Mouse (Mus musculus): Measurements from ENCODE around the gene Gm815. TPM values are rescaled to one million over a fixed set of nuclear protein-coding genes. Genes with fewer than 3 reads are reported as not detected.

Gene Gm815
- polyA plus RNA-seq, 1 experiment: not detected

GRCm38 (mm10) chr19:26854661-26855060 lies 31.0 kb upstream of the Gm815 start:
- Histone ChIP-seq H3K4me3 (replicated peaks) (no peak overlapping the region), H3K9me3 (no peaks in the 10 kb centered on the region), H3K36me3 (replicated peaks; ENCODE audit: low read length) (no peaks in the 10 kb centered on the region), H3K4me1 (0 out of 2 replicates have a peak, but pooled peaks cover 14% of the 10 kb centered on the region), H3K27me3 (replicated peaks) (no peaks in the 10 kb centered on the region)
- no peak for TF ChIP-seq FLI1 (IDR thresholded peaks at IDR 0.05; ENCODE audit: low read length)

GRCm38 (mm10) chr19:26855152-26855551 lies 30.5 kb upstream of the Gm815 start:
- 0 out of 2 replicates have a peak, but pooled peaks cover 14% of the 10 kb centered on the region for H3K4me1 ChIP-seq
- H3K27me3 ChIP-seq (replicated peaks): no peaks in the 10 kb centered on the region
- H3K36me3 ChIP-seq (replicated peaks; ENCODE audit: low read length): no peaks in the 10 kb centered on the region
- TF ChIP-seq GATA1 (IDR thresholded peaks at IDR 0.05; ENCODE audit: borderline replicate concordance, low read length) (no peak), FLI1 (IDR thresholded peaks at IDR 0.05; ENCODE audit: low read length) (no peak)
- no peak overlapping the region for H3K4me3 ChIP-seq (replicated peaks)
- H3K9me3 ChIP-seq: no peaks in the 10 kb centered on the region

GRCm38 (mm10) chr19:26858427-26859194 lies 27.1 kb upstream of the Gm815 start:
- TF ChIP-seq FLI1 (IDR thresholded peaks at IDR 0.05; ENCODE audit: low read length): no peak
- no peak for TF ChIP-seq GATA1 (IDR thresholded peaks at IDR 0.05; ENCODE audit: borderline replicate concordance, low read length)
- Histone ChIP-seq H3K27me3 (replicated peaks) (peaks cover 1% of the 10 kb centered on the region), H3K4me1 (peaks cover 10% of the 10 kb centered on the region; the same call in 1 of the 2 replicates), H3K36me3 (replicated peaks; ENCODE audit: low read length) (no peaks in the 10 kb centered on the region), H3K9me3 (no peaks in the 10 kb centered on the region), H3K4me3 (replicated peaks) (no peak overlapping the region)

GRCm38 (mm10) chr19:26859195-26859570 lies 26.5 kb upstream of the Gm815 start:
- Histone ChIP-seq H3K4me3 (replicated peaks) (no peak overlapping the region), H3K9me3 (no peaks in the 10 kb centered on the region), H3K4me1 (peaks cover 9% of the 10 kb centered on the region; the same call in 1 of the 2 replicates), H3K36me3 (replicated peaks; ENCODE audit: low read length) (no peaks in the 10 kb centered on the region), H3K27me3 (replicated peaks) (peaks cover 3% of the 10 kb centered on the region)
- no peak for TF ChIP-seq FLI1 (IDR thresholded peaks at IDR 0.05; ENCODE audit: low read length)
- no peak for TF ChIP-seq GATA1 (IDR thresholded peaks at IDR 0.05; ENCODE audit: borderline replicate concordance, low read length)

- Histone ChIP-seq H3K27me3 (replicated peaks) (peaks cover 5% of the 10 kb centered on the region), H3K4me3 (replicated peaks) (peak overlapping the region; percentile 23), H3K9me3 (no peaks in the 10 kb centered on the region), H3K4me1 (peaks cover 4% of the 10 kb centered on the region; the same call in 1 of the 2 replicates), H3K36me3 (replicated peaks; ENCODE audit: low read length) (no peaks in the 10 kb centered on the region)
- TF ChIP-seq FLI1 (IDR thresholded peaks at IDR 0.05; ENCODE audit: low read length) (no peak), GATA1 (IDR thresholded peaks at IDR 0.05; ENCODE audit: borderline replicate concordance, low read length) (no peak)
Measured at GRCm38 (mm10) chr19:26863662-26864061, 22.0 kb upstream of the Gm815 start.

GRCm38 (mm10) chr19:26864975-26865690 lies 20.5 kb upstream of the Gm815 start:
- Histone ChIP-seq H3K4me3 (replicated peaks) (no peak overlapping the region), H3K36me3 (replicated peaks; ENCODE audit: low read length) (no peaks in the 10 kb centered on the region), H3K27me3 (replicated peaks) (peaks cover 5% of the 10 kb centered on the region), H3K4me1 (peaks cover 9% of the 10 kb centered on the region; the same call in 1 of the 2 replicates), H3K9me3 (no peaks in the 10 kb centered on the region)
- no peak for TF ChIP-seq FLI1 (IDR thresholded peaks at IDR 0.05; ENCODE audit: low read length)
- no peak for TF ChIP-seq GATA1 (IDR thresholded peaks at IDR 0.05; ENCODE audit: borderline replicate concordance, low read length)

- Histone ChIP-seq H3K4me1 (peaks cover 9% of the 10 kb centered on the region; the same call in 1 of the 2 replicates), H3K9me3 (no peaks in the 10 kb centered on the region), H3K36me3 (replicated peaks; ENCODE audit: low read length) (no peaks in the 10 kb centered on the region), H3K4me3 (replicated peaks) (no peak overlapping the region), H3K27me3 (replicated peaks) (peaks cover 5% of the 10 kb centered on the region)
- TF ChIP-seq GATA1 (IDR thresholded peaks at IDR 0.05; ENCODE audit: borderline replicate concordance, low read length) (no peak), FLI1 (IDR thresholded peaks at IDR 0.05; ENCODE audit: low read length) (no peak)
Measured at GRCm38 (mm10) chr19:26865736-26866135, 19.9 kb upstream of the Gm815 start.

GRCm38 (mm10) chr19:26869591-26869990 lies 16.1 kb upstream of the Gm815 start:
- Histone ChIP-seq H3K9me3 (no peaks in the 10 kb centered on the region), H3K36me3 (replicated peaks; ENCODE audit: low read length) (no peaks in the 10 kb centered on the region), H3K4me1 (peaks cover 18% of the 10 kb centered on the region), H3K4me3 (replicated peaks) (no peak overlapping the region), H3K27me3 (replicated peaks) (peaks cover 4% of the 10 kb centered on the region)
- TF ChIP-seq GATA1 (IDR thresholded peaks at IDR 0.05; ENCODE audit: borderline replicate concordance, low read length): no peak
- TF ChIP-seq FLI1 (IDR thresholded peaks at IDR 0.05; ENCODE audit: low read length): no peak

GRCm38 (mm10) chr19:26870280-26870679 lies 15.4 kb upstream of the Gm815 start:
- Histone ChIP-seq H3K4me3 (replicated peaks) (no peak overlapping the region), H3K27me3 (replicated peaks) (peaks cover 5% of the 10 kb centered on the region), H3K4me1 (peaks cover 18% of the 10 kb centered on the region), H3K36me3 (replicated peaks; ENCODE audit: low read length) (no peaks in the 10 kb centered on the region), H3K9me3 (no peaks in the 10 kb centered on the region)
- no peak for TF ChIP-seq FLI1 (IDR thresholded peaks at IDR 0.05; ENCODE audit: low read length)
- no peak for TF ChIP-seq GATA1 (IDR thresholded peaks at IDR 0.05; ENCODE audit: borderline replicate concordance, low read length)

GRCm38 (mm10) chr19:26871096-26871495 lies 14.6 kb upstream of the Gm815 start:
- H3K36me3 ChIP-seq (replicated peaks; ENCODE audit: low read length): no peaks in the 10 kb centered on the region
- H3K9me3 ChIP-seq: no peaks in the 10 kb centered on the region
- peaks cover 18% of the 10 kb centered on the region for H3K4me1 ChIP-seq
- H3K27me3 ChIP-seq (replicated peaks): peaks cover 10% of the 10 kb centered on the region
- TF ChIP-seq GATA1 (IDR thresholded peaks at IDR 0.05; ENCODE audit: borderline replicate concordance, low read length) (no peak), FLI1 (IDR thresholded peaks at IDR 0.05; ENCODE audit: low read length) (no peak)
- no peak overlapping the region for H3K4me3 ChIP-seq (replicated peaks)

Measured in megakaryocyte, embryonic 14.5 days (primary cell).